In the genomic region with DNA sequence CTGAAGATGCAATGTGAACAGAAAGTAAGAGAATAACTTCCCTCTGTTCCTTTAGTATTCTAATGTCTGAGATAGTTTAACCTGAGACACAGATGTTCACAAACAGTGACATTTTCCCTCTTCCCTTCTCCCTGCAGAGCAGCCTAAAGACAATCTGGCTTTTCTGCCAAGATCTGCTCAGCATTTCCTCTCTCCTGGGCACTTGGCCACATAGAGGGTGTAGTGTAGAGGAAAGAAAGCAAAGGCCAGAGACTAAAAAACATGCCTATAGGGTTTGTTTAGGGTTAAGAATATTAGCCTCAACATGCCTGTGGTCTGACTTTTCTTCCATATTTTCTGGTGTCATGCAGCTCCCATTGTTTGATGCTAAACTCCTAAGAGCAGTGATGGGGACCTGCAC, we compare ENCODE assay signal across 1 mouse cellular context. TPM values are rescaled to one million over a fixed set of nuclear protein-coding genes. Genes with fewer than 3 reads are reported as not detected.
"Had no signal": no experiment of that assay in that cellular context is flagged by ENCODE, and none has a peak within 500 bp of the region (broad histone marks: within the 10 kb centered on the region; RNA-seq: fewer than 3 reads in every experiment).

No protein-coding gene starts in this region.

RNA-seq across cellular contexts. Expression of gene Armh4, which starts 21.9 kb away (rescaled TPM):
- polyA plus RNA-seq: macrophage had no signal
